ENCODE assay signal across 8 mouse cellular contexts in genomic region chr7:100494415-100494831, GRCm38 (mm10). TPM values are rescaled to one million over a fixed set of nuclear protein-coding genes. Genes with fewer than 3 reads are reported as not detected.
DNase-seq lines count a peak whose midpoint lies in the region; ATAC-seq and TF ChIP-seq lines count a peak whose summit lies in the region.

No protein-coding gene starts in this region.

- 93% methylated on average over 7 of the region's 7 CpGs for WGBS in heart, embryonic 14.5 days
- 53% methylated on average over 7 of the region's 7 CpGs for WGBS in liver, postnatal 0 days (ENCODE audit: insufficient replicate concordance)

- H3K36me3 ChIP-seq in testis, adult 2 months (ENCODE audit: control insufficient read depth, insufficient read depth, low read length) = no peaks in the 10 kb centered on the region
- H3K36me3 ChIP-seq in heart, embryonic 14.5 days (ENCODE audit: control insufficient read depth, insufficient read depth, low read length) = peaks cover 35% of the 10 kb centered on the region
- H3K36me3 ChIP-seq in liver, postnatal 0 days (replicated peaks; ENCODE audit: insufficient read depth, low read length) = peaks cover 52% of the 10 kb centered on the region

- no peak for DNase-seq in testis, postnatal 14 days (ENCODE audit: low spot score)
- no peak for DNase-seq in liver, postnatal 0 days
- peak; percentile 47 for DNase-seq in thymus, postnatal 14 days
- DNase-seq in left cerebral cortex, adult 8-10 months (ENCODE audit: low spot score in 2 of 2) = no peak
- DNase-seq in kidney, postnatal 36 days = no peak
- no peak for DNase-seq in layer of hippocampus, adult 9-11 months

- TF ChIP-seq CTCF in testis, adult 2 months (IDR thresholded peaks at IDR 0.05; ENCODE audit: control insufficient read depth, insufficient read depth, insufficient replicate concordance, low read depth, low read length) = no peak
- TF ChIP-seq CTCF in liver, postnatal 0 days (IDR thresholded peaks at IDR 0.05; ENCODE audit: low read depth) = no peak

- H3K27me3 ChIP-seq in testis, adult 2 months (ENCODE audit: control insufficient read depth, insufficient read depth, low read length) = no peaks in the 10 kb centered on the region; the same call in 1 of the 2 replicates
- H3K27me3 ChIP-seq in heart, embryonic 14.5 days (ENCODE audit: control insufficient read depth, insufficient read depth, low read length) = no peaks in the 10 kb centered on the region
- H3K27me3 ChIP-seq in liver, postnatal 0 days (ENCODE audit: insufficient read depth, low read length) = no peaks in the 10 kb centered on the region

- TF ChIP-seq POLR2A in testis, adult 2 months (IDR thresholded peaks at IDR 0.05; ENCODE audit: control insufficient read depth, low read depth, low read length) = no peak

- H3K4me1 ChIP-seq in testis, adult 2 months (ENCODE audit: control insufficient read depth, insufficient read depth, low read length) = peaks cover 14% of the 10 kb centered on the region
- H3K4me1 ChIP-seq in heart, embryonic 14.5 days (ENCODE audit: control insufficient read depth in 2 of 2, insufficient read depth in 2 of 2, low read length in 2 of 2) = peaks cover 30 to 43% of the 10 kb centered on the region in 2 experiments
- peaks cover 40% of the 10 kb centered on the region for H3K4me1 ChIP-seq in liver, postnatal 0 days (ENCODE audit: insufficient read depth)

- peak overlapping the region; percentile 77 for H3K4me3 ChIP-seq in testis, adult 2 months (ENCODE audit: control insufficient read depth, low read depth, low read length)
- peak overlapping the region; percentile 52 to 63 for H3K4me3 ChIP-seq in heart, embryonic 14.5 days (ENCODE audit: control insufficient read depth in 1 of 2, insufficient read depth in 1 of 2, low read depth in 1 of 2, low read length in 2 of 2)
- peak overlapping the region; percentile 82 for H3K4me3 ChIP-seq in liver, postnatal 0 days (ENCODE audit: low read depth, low read length)

- peak overlapping the region; percentile 74; the same call in 1 of the 2 replicates for H3K9ac ChIP-seq in heart, embryonic 14.5 days (ENCODE audit: low read length)
- peak overlapping the region; percentile 75 for H3K9ac ChIP-seq in liver, postnatal 0 days (replicated peaks)

- no peaks in the 10 kb centered on the region for H3K9me3 ChIP-seq in heart, embryonic 14.5 days (ENCODE audit: control insufficient read depth, low read length)
- H3K9me3 ChIP-seq in liver, postnatal 0 days (ENCODE audit: low read length) = no peaks in the 10 kb centered on the region

- TF ChIP-seq EP300 in liver, postnatal 0 days (IDR thresholded peaks at IDR 0.05; ENCODE audit: low read depth) = no peak

- peak overlapping the region; percentile 51 for H3K27ac ChIP-seq in testis, adult 2 months (ENCODE audit: control insufficient read depth, insufficient read depth, low read depth, low read length)
- H3K27ac ChIP-seq in heart, embryonic 14.5 days (replicated peaks in 1 of 2; ENCODE audit: control insufficient read depth in 1 of 2, insufficient read depth in 1 of 2, low read depth in 2 of 2, low read length in 2 of 2) = peak overlapping the region; percentile 78 to 87; a peak in 3 of 4 replicates
- H3K27ac ChIP-seq in liver, postnatal 0 days (ENCODE audit: low read depth) = peak overlapping the region; percentile 94

- no peak for ATAC-seq in heart, embryonic 14.5 days (ENCODE audit: insufficient number of reproducible peaks, insufficient read depth, low FRiP score, low read depth)
- ATAC-seq in liver, postnatal 0 days = no peak

- H3K4me2 ChIP-seq in heart, embryonic 14.5 days (ENCODE audit: low read length) = peak overlapping the region; percentile 97
- peak overlapping the region; percentile 93 for H3K4me2 ChIP-seq in liver, postnatal 0 days (ENCODE audit: low read depth, low read length)

RNA-seq across cellular contexts. Expression of gene Ucp2, which starts 1.3 kb away (rescaled TPM):
- 42.2 and 53.2 TPM in 2 replicates for polyA plus RNA-seq in testis, adult 2 months (2012; rRNA removed)
- 127 and 130 TPM in 2 replicates for polyA plus RNA-seq in heart, embryonic 14.5 days (2014; fragmentation: Nextera tagmentation; extraction: Ambion mirVana)
- polyA plus RNA-seq in liver, postnatal 0 days (2015; fragmentation: Nextera tagmentation; extraction: Ambion mirVana) = 530 and 545 TPM in 2 replicates
- 100 to 1,000 TPM in 1 of 4 experiments, 10 to 100 TPM in 3; 63.3 to 124 (median 79.8) TPM for total RNA-seq in left cerebral cortex, adult 8-10 months (2022)

RNA-seq across cellular contexts. Expression of gene Dnajb13, which starts 20.3 kb away (rescaled TPM):
- 528 and 538 TPM in 2 replicates for polyA plus RNA-seq in testis, adult 2 months (2012; rRNA removed)
- 0.15 TPM in 1 of 2 replicates, not detected in the other for polyA plus RNA-seq in heart, embryonic 14.5 days (2014; fragmentation: Nextera tagmentation; extraction: Ambion mirVana)
- polyA plus RNA-seq in liver, postnatal 0 days (2015; fragmentation: Nextera tagmentation; extraction: Ambion mirVana) = 1.0 and 1.8 TPM in 2 replicates
- total RNA-seq in left cerebral cortex, adult 8-10 months (2022) = 1 to 10 TPM in 1 of 4 experiments, under 1 TPM in 3; 0.48 to 1.1 (median 0.79) TPM

RNA-seq across cellular contexts. Expression of gene Ucp3, which starts 21.6 kb away (rescaled TPM):
- polyA plus RNA-seq in testis, adult 2 months (2012; rRNA removed) = 0.73 and 1.2 TPM in 2 replicates
- 0.08 TPM in 2 replicates for polyA plus RNA-seq in heart, embryonic 14.5 days (2014; fragmentation: Nextera tagmentation; extraction: Ambion mirVana)
- 0.08 and 0.21 TPM in 2 replicates for polyA plus RNA-seq in liver, postnatal 0 days (2015; fragmentation: Nextera tagmentation; extraction: Ambion mirVana)
- 1 to 10 TPM; 2.8 to 5.7 (median 3.3) TPM for total RNA-seq in left cerebral cortex, adult 8-10 months (2022)

RNA-seq across cellular contexts. Expression of gene Coa4, which starts 42.4 kb away (rescaled TPM):
- polyA plus RNA-seq in testis, adult 2 months (2012; rRNA removed) = 29.5 and 29.6 TPM in 2 replicates
- polyA plus RNA-seq in heart, embryonic 14.5 days (2014; fragmentation: Nextera tagmentation; extraction: Ambion mirVana) = 22.8 and 26.6 TPM in 2 replicates
- 11.9 and 12.4 TPM in 2 replicates for polyA plus RNA-seq in liver, postnatal 0 days (2015; fragmentation: Nextera tagmentation; extraction: Ambion mirVana)
- 10 to 100 TPM in 1 of 4 experiments, 1 to 10 TPM in 3; 8.2 to 10.3 (median 9.5) TPM for total RNA-seq in left cerebral cortex, adult 8-10 months (2022)

Comparison
In these comparisons a context has a peak if more than half of its experiments do, and no peak if none do; other contexts are left out.
1. RNA of gene Dnajb13, which starts 20.3 kb away (polyA plus RNA-seq): 528 to 538 TPM in testis, adult 2 months; 1.0 to 1.8 TPM in liver, postnatal 0 days and 0.15 TPM in heart, embryonic 14.5 days; every median in the first group is over 100 times any median in the second.
2. Peak in every context shown above with its lines, with median percentiles within 50 percentile points of each other: H3K27ac ChIP-seq and H3K4me3 ChIP-seq.